Mouse (Mus musculus) heart, adult 9 months (tissue): ENCODE measurements at regions not wholly inside any gene's neighbourhood (a gene's known extent, or its start where the extent isn't known, plus 50 kb on each side); places are given as distances from the start of the nearest gene placed in this dataset.

ENCODE experiments used
- DNase-seq, 2 experiments: peaks; one replicate each; pipeline ENCODE4 v3.0.0; 2022; ENCODE audit warnings: low spot score in 2 of 2

DNA sequence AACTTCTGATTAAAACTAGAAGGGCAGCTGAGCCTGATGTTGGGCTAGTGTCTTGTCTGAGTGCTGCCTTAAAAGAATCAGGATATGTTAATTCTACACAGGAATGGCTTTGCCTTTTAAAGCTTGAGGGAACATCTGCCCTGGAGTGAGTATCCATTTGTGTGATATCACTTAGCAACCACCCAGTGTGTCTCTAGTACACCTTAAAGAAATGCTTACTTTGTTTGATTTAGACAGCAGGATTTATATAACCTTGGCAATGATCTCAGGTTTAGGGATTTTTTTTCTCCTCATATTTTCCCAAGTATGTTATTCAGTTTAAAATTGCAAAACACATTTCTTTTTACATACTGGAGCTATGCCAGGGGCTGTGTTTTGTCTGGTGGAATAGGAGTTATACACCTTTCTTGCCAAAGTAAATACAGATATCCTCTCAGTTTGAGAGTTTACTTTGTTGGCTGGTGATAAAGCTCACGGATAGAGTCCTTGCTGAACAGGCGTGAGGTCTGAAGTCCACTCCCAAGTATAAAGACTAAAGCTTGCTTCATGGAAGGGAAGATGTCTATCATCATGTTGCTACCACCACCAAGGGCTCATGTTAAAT lies 206.6 kb downstream of the Rsl24d1 start:
- peak in 1 of 2 experiments; percentile 4 for DNase-seq

GRCm38 (mm10) chr9:73331066-73331465 lies 217.8 kb downstream of the Rsl24d1 start:
- DNase-seq: no peak

- DNase-seq: no peak
These were observed 222.8 kb downstream of the Rsl24d1 start for GRCm38 (mm10) chr9:73336039-73336438.

- DNase-seq: peak; percentile 19 to 35
These were observed 224.0 kb downstream of the Rsl24d1 start for GRCm38 (mm10) chr9:73337045-73337740.

DNA sequence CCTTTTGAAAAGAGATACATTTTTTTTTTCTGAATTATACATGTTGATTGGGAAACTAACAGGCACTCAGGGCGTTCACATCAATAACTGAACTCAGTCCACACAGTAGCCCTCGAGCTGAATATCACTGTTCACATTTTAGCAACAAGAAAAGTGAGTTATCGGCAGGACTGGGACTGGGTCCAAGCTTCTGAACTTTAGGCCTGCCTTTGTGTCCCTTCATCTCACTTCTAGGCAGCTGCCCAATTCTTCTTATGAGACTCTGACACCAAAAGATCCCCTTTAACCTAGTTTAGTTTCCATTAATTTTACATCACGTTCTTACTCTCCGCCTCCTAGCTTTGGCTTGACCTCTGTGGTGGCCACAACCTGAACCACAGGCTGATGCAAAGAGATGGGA lies 242.7 kb downstream of the Rsl24d1 start:
- no peak for DNase-seq

DNA sequence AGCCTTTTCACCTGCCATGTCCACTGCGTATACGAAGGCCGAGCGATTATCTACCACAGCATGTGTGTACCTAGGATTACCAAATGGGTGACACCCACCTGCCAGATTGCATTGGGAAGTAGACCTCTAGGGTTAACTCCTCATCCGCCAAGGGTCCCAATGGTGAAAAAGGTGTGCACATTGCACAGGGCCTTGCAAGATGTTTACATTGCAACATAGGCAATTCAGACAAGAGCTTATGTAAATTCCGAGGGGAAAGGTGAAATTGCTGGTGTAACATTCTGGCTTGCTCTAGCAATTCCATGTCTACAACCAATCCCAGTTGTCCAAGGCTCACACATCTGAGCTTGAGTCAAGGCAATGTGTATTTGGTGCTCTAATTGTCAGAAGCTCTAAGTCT lies 245.7 kb downstream of the Rsl24d1 start:
- no peak for DNase-seq

GRCm38 (mm10) chr9:73380768-73381167 lies 267.5 kb downstream of the Rsl24d1 start:
- no peak for DNase-seq

DNA sequence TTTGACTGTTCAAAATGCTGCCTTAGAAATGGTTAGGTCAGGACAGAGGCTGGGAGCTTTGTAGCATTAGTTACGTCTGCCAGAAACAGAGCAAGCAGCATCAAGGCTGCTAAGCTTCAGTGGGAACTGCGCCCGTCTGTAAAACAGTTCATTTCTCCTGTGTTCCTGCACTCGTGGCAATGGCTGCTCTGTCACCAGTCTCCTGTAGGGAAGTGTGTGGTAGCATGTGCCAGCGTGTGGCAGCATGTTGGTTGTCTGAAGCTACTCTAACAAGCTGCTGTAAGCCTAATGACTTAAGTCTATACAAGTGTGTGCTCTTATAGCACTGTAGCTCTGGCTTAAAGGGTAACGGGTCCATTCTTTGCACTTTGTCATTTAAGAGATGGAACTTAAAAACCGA lies 278.8 kb downstream of the Rsl24d1 start:
- no peak for DNase-seq

DNA sequence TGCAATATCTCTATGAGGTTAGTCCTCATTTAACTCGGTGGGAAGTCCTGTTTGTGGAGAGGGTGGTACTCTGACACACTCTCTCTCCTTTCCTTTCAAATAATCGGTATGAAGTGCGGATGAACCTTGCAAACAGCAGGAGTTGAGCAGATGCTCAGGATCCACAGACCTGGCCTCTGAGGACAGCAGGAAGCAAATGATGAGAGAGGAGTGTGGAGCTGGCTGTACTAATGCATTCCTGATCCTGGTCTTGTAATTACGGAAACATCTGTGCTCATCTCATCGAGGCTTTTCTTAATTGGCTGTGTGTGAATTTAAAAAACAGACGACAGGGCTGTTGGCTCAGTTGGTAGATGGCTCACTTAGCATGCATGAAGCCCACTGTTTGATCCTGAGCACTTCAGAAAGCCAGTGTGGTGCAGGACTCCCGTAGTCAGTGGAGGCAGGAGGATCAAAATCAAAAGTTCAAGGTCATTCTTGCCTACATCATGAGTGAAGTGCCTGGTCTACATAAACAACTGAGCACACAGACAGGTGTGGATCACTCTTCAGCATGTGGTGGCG lies 300.2 kb downstream of the Rsl24d1 start:
- DNase-seq: no peak

- DNase-seq: no peak
These were observed 303.0 kb downstream of the Rsl24d1 start for GRCm38 (mm10) chr9:73416084-73416777.
